Mouse (Mus musculus) heart, postnatal 0 days (tissue): ENCODE results near the gene Chek2.

ENCODE experiments used
- CTCF ChIP-seq: IDR thresholded peaks from 2 replicates; pipeline ENCODE4 v1.5.1; 2016; ENCODE audit warnings: antibody characterized with exemption, control low read depth, low read depth
- EP300 ChIP-seq: IDR thresholded peaks from 2 replicates; pipeline ENCODE4 v1.6.1; 2016; ENCODE audit warnings: antibody characterized with exemption, low read depth

DNA sequence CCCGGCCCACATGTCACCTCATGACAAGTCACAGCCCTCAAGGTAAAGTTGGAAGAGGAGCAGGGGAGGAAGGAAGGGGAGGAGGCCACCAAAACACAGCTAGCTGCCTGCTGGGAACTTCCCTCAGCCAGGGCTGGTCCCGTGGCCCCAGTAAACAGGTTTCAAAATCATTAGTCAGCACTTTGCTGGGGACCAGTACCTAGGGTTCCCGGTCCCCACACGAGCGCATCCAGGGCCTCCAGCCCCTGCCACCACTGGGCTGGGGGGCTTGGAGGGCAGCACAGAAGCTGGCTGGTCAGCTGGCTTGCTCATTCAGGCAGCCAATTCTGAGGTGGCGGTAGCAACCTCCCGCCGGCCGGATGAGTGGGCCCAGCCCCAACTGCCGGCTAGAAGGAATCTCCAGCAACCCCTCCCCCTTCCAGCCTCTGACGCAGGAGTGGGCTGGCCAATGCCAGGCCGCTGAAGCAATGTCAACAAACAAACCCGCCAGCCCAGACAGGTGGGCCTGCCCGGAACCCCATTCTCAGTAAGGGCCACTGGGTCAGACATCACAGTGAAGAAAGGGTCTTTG is 31.6 kb upstream of the Chek2 start:
- no peak for TF ChIP-seq CTCF
- no peak for TF ChIP-seq EP300
